Comparison of ENCODE assay signal across 18 mouse cellular contexts in the genomic region with DNA sequence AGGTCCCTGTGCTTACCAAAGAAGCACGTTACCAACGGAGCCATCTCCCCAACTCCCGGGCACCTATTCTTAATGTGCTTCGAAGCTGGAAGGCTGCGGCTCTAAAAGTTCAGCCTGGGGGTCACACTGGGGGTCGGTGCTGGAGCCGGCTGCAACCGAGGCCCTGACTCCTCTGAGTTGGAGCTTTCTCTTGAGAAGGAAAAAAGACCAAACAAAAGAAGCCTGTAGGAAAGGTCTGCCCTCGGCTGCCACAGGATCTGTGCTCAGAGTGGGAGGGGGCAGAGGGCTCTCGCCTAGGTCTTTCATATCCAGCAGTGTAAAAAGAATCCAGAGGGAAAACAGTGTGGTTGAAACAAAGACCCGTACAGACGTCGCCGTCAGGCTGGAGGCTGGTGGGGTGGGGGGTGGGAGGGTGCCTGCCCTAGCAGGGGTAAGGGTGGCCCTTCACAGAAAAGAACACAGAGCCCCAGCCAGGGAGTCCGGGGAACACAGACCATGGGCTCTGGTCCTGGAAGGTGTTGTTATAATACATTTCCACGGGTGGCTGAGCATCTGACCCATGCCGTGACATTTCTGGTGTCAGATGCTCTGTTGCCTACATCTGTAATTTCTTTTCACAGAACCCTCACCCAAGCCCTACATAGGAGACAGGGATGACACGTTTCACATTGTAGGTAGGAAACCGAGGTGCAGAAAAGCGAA. TPM values are rescaled to one million over a fixed set of nuclear protein-coding genes. Genes with fewer than 3 reads are reported as not detected.
DNase-seq lines count a peak whose midpoint lies in the region; ATAC-seq and TF ChIP-seq lines count a peak whose summit lies in the region.
"Had no signal": no experiment of that assay in that cellular context is flagged by ENCODE, and none has a peak within 500 bp of the region (broad histone marks: within the 10 kb centered on the region; RNA-seq: fewer than 3 reads in every experiment).

No protein-coding gene starts in this region.

- TF ChIP-seq CTCF in hindbrain, postnatal 0 days (IDR thresholded peaks at IDR 0.05; ENCODE audit: low read depth) = no peak

- no peak for DNase-seq in hindbrain, postnatal 0 days (ENCODE audit: low spot score)
- DNase-seq in embryo, embryonic 11 days = peak; percentile 62
- DNase-seq in midbrain, embryonic 14.5 days = peak; percentile 22
- DNase-seq in thymus, postnatal 14 days = no peak
- DNase-seq in adipocyte (ENCODE audit: low spot score) = no peak
- DNase-seq: adrenal gland, postnatal 25 days; cerebellum, postnatal 14 days; kidney, adult 8-10 months; liver, embryonic 13.5 days; lung, postnatal 14 days; right cerebral cortex, postnatal 25 days had no signal

- H3K27ac ChIP-seq in hindbrain, embryonic 12.5 days = peak overlapping the region; percentile 25
- no peak overlapping the region for H3K27ac ChIP-seq in hindbrain, postnatal 0 days
- H3K27ac ChIP-seq in forebrain, embryonic 13.5 days = no peak overlapping the region
- H3K27ac ChIP-seq in midbrain, embryonic 14.5 days (replicated peaks; ENCODE audit: low read depth, low read length) = no peak overlapping the region; the same call in 1 of the 2 replicates
- no peak overlapping the region for H3K27ac ChIP-seq in liver, embryonic 12.5 days
- H3K27ac ChIP-seq: hindbrain, embryonic 15.5 days; liver, embryonic 13.5 days had no signal

- peaks cover 14% of the 10 kb centered on the region for H3K36me3 ChIP-seq in hindbrain, embryonic 12.5 days
- H3K36me3 ChIP-seq in hindbrain, postnatal 0 days (ENCODE audit: insufficient read depth, low read length) = no peaks in the 10 kb centered on the region
- peaks cover 15% of the 10 kb centered on the region; the same call in 1 of the 2 replicates for H3K36me3 ChIP-seq in forebrain, embryonic 13.5 days (ENCODE audit: poor library complexity, severe bottlenecking)
- H3K36me3 ChIP-seq in midbrain, embryonic 14.5 days (ENCODE audit: control insufficient read depth, insufficient read depth, low read length) = peaks cover 7% of the 10 kb centered on the region; the same call in 1 of the 2 replicates
- no peaks in the 10 kb centered on the region for H3K36me3 ChIP-seq in liver, embryonic 12.5 days
- H3K36me3 ChIP-seq: hindbrain, embryonic 15.5 days; liver, embryonic 13.5 days had no signal

- H3K9me3 ChIP-seq in hindbrain, embryonic 12.5 days (replicated peaks) = no peaks in the 10 kb centered on the region; the same call in 1 of the 2 replicates
- no peaks in the 10 kb centered on the region for H3K9me3 ChIP-seq in hindbrain, postnatal 0 days (ENCODE audit: low read length)
- H3K9me3 ChIP-seq in forebrain, embryonic 13.5 days (replicated peaks) = no peaks in the 10 kb centered on the region
- no peaks in the 10 kb centered on the region for H3K9me3 ChIP-seq in midbrain, embryonic 14.5 days (ENCODE audit: control insufficient read depth, low read length)
- no peaks in the 10 kb centered on the region for H3K9me3 ChIP-seq in liver, embryonic 12.5 days (replicated peaks)
- H3K9me3 ChIP-seq: hindbrain, embryonic 15.5 days; liver, embryonic 13.5 days had no signal

- H3K4me2 ChIP-seq in hindbrain, embryonic 12.5 days (replicated peaks) = 0 out of 2 replicates have a peak overlapping the region, but pooled peaks have one; percentile 8
- H3K4me2 ChIP-seq in hindbrain, postnatal 0 days (ENCODE audit: low read depth, low read length) = no peak overlapping the region
- no peak overlapping the region for H3K4me2 ChIP-seq in forebrain, embryonic 13.5 days
- no peak overlapping the region for H3K4me2 ChIP-seq in midbrain, embryonic 14.5 days (ENCODE audit: low read length)
- H3K4me2 ChIP-seq in liver, embryonic 12.5 days = no peak overlapping the region
- H3K4me2 ChIP-seq: hindbrain, embryonic 15.5 days; liver, embryonic 13.5 days had no signal

- no peak overlapping the region for H3K9ac ChIP-seq in hindbrain, embryonic 12.5 days
- H3K9ac ChIP-seq in hindbrain, postnatal 0 days (replicated peaks; ENCODE audit: low read length) = no peak overlapping the region
- peak overlapping the region; percentile 45 for H3K9ac ChIP-seq in forebrain, embryonic 13.5 days
- no peak overlapping the region; the same call in 1 of the 2 replicates for H3K9ac ChIP-seq in midbrain, embryonic 14.5 days (replicated peaks; ENCODE audit: low read length)
- H3K9ac ChIP-seq in liver, embryonic 12.5 days = no peak overlapping the region
- H3K9ac ChIP-seq: hindbrain, embryonic 15.5 days; liver, embryonic 13.5 days had no signal

- peaks cover 2% of the 10 kb centered on the region; the same call in 1 of the 2 replicates for H3K27me3 ChIP-seq in hindbrain, embryonic 12.5 days
- no peaks in the 10 kb centered on the region; the same call in 1 of the 2 replicates for H3K27me3 ChIP-seq in hindbrain, postnatal 0 days (ENCODE audit: insufficient read depth, low read length)
- no peaks in the 10 kb centered on the region for H3K27me3 ChIP-seq in forebrain, embryonic 13.5 days
- peaks cover 10% of the 10 kb centered on the region; the same call in 1 of the 2 replicates for H3K27me3 ChIP-seq in midbrain, embryonic 14.5 days (ENCODE audit: control insufficient read depth, insufficient read depth, low read length)
- no peaks in the 10 kb centered on the region for H3K27me3 ChIP-seq in liver, embryonic 12.5 days (replicated peaks)
- H3K27me3 ChIP-seq: hindbrain, embryonic 15.5 days; liver, embryonic 13.5 days had no signal

- H3K4me1 ChIP-seq in hindbrain, embryonic 12.5 days = peaks cover 45% of the 10 kb centered on the region
- H3K4me1 ChIP-seq in hindbrain, postnatal 0 days (ENCODE audit: insufficient read depth, low read length) = no peaks in the 10 kb centered on the region; the same call in 1 of the 2 replicates
- peaks cover 33% of the 10 kb centered on the region for H3K4me1 ChIP-seq in forebrain, embryonic 13.5 days
- H3K4me1 ChIP-seq in midbrain, embryonic 14.5 days (ENCODE audit: control insufficient read depth, insufficient read depth, low read length) = peaks cover 20% of the 10 kb centered on the region
- no peaks in the 10 kb centered on the region for H3K4me1 ChIP-seq in liver, embryonic 12.5 days
- H3K4me1 ChIP-seq: liver, embryonic 13.5 days had no signal

- ATAC-seq in hindbrain, embryonic 12.5 days (ENCODE audit: low FRiP score) = no peak
- ATAC-seq in hindbrain, postnatal 0 days = no peak
- 0 out of 2 replicates have a peak, but pooled peaks have one; percentile 43 for ATAC-seq in forebrain, embryonic 13.5 days
- no peak for ATAC-seq in midbrain, embryonic 14.5 days (ENCODE audit: low FRiP score, low TSS enrichment)
- no peak for ATAC-seq in liver, embryonic 12.5 days

- WGBS in hindbrain, embryonic 12.5 days = 9% methylated on average over 20 of the region's 20 CpGs
- WGBS in hindbrain, postnatal 0 days = 27% methylated on average over 20 of the region's 20 CpGs
- 10% methylated on average over 20 of the region's 20 CpGs for WGBS in forebrain, embryonic 13.5 days
- WGBS in midbrain, embryonic 14.5 days = 7% methylated on average over 20 of the region's 20 CpGs
- 68% methylated on average over 20 of the region's 20 CpGs for WGBS in liver, embryonic 12.5 days (ENCODE audit: insufficient replicate concordance)

- H3K4me3 ChIP-seq in hindbrain, embryonic 12.5 days = no peak overlapping the region
- H3K4me3 ChIP-seq in hindbrain, postnatal 0 days (ENCODE audit: low read length) = no peak overlapping the region
- H3K4me3 ChIP-seq in forebrain, embryonic 13.5 days = no peak overlapping the region
- H3K4me3 ChIP-seq in midbrain, embryonic 14.5 days (replicated peaks; ENCODE audit: low read depth, low read length) = no peak overlapping the region
- no peak overlapping the region for H3K4me3 ChIP-seq in liver, embryonic 12.5 days
- H3K4me3 ChIP-seq: erythroblast, embryonic 14.5 days; hindbrain, embryonic 15.5 days; liver, embryonic 13.5 days had no signal

RNA-seq across cellular contexts. Expression of gene Scube1, which starts 25.5 kb away (rescaled TPM):
- polyA plus RNA-seq in hindbrain, embryonic 12.5 days (2016; fragmentation: Nextera tagmentation; extraction: Ambion mirVana) = 32.4 and 33.2 TPM in 2 replicates
- 13.4 TPM in 2 replicates for total RNA-seq in hindbrain, postnatal 0 days (2014; rRNA removed)
- 3.2 and 3.3 TPM in 2 replicates for polyA plus RNA-seq in hindbrain, postnatal 0 days (2015; fragmentation: Nextera tagmentation; extraction: Ambion mirVana)
- 10.7 and 13.0 TPM in 2 replicates for polyA plus RNA-seq in forebrain, embryonic 13.5 days (2015; fragmentation: Nextera tagmentation; extraction: Ambion mirVana)
- 10.2 and 13.5 TPM in 2 replicates for polyA plus RNA-seq in midbrain, embryonic 14.5 days (2014; fragmentation: Nextera tagmentation; extraction: Ambion mirVana)
- polyA plus RNA-seq in liver, embryonic 12.5 days (2016; fragmentation: Nextera tagmentation; extraction: Ambion mirVana) = 0.50 and 0.72 TPM in 2 replicates
- total RNA-seq: monocyte, adult 5-6 weeks had no signal
- polyA plus RNA-seq: C2C12; erythroblast, embryonic 14.5 days had no signal

Comparison
In these comparisons a context has a peak if more than half of its experiments do, and no peak if none do; other contexts are left out.
1. DNase-seq: peak in embryo, embryonic 11 days (single experiment) and midbrain, embryonic 14.5 days (single experiment); none in hindbrain, postnatal 0 days (single experiment), thymus, postnatal 14 days (single experiment) and adipocyte (single experiment).